Mouse (Mus musculus): Measurements from ENCODE around the gene Dhdds. TPM values are rescaled to one million over a fixed set of nuclear protein-coding genes. Genes with fewer than 3 reads are reported as not detected.

The Dhdds gene
- polyA plus RNA-seq, 1 experiment from 2014 or later = 31.4 TPM

Other genes with a start within 250 kb of the Dhdds start
- 16.5 and 20.4 TPM in 2 replicates for gene Arid1a, start 244.1 kb downstream of the Dhdds start, polyA plus RNA-seq (2015; fragmentation: Nextera tagmentation; extraction: Ambion mirVana)
- gene Rps6ka1, start 113.1 kb downstream of the Dhdds start, polyA plus RNA-seq (2015; fragmentation: Nextera tagmentation; extraction: Ambion mirVana) = 12.6 and 20.5 TPM in 2 replicates
- 1,322 and 1,413 TPM in 2 replicates for gene Hmgn2, start 32.3 kb downstream of the Dhdds start, polyA plus RNA-seq (2015; fragmentation: Nextera tagmentation; extraction: Ambion mirVana)
- gene Lin28a, start 17.9 kb upstream of the Dhdds start, polyA plus RNA-seq (2015; fragmentation: Nextera tagmentation; extraction: Ambion mirVana) = 0.14 and 0.19 TPM in 2 replicates
- not detected in 2 replicates for gene Zfp683, start 52.9 kb upstream of the Dhdds start, polyA plus RNA-seq (2015; fragmentation: Nextera tagmentation; extraction: Ambion mirVana)
- 0.30 and 0.61 TPM in 2 replicates for gene Crybg2, start 59.9 kb upstream of the Dhdds start, polyA plus RNA-seq (2015; fragmentation: Nextera tagmentation; extraction: Ambion mirVana)
- 11.6 and 23.8 TPM in 2 replicates for gene Cd52, start 94.2 kb upstream of the Dhdds start, polyA plus RNA-seq (2015; fragmentation: Nextera tagmentation; extraction: Ambion mirVana)
- gene Ubxn11, start 101.7 kb upstream of the Dhdds start, polyA plus RNA-seq (2015; fragmentation: Nextera tagmentation; extraction: Ambion mirVana) = 1.8 and 3.9 TPM in 2 replicates
- gene Sh3bgrl3, start 127.9 kb upstream of the Dhdds start, polyA plus RNA-seq (2015; fragmentation: Nextera tagmentation; extraction: Ambion mirVana) = 174 and 239 TPM in 2 replicates
- 38.2 and 42.0 TPM in 2 replicates for gene Cep85, start 186.2 kb upstream of the Dhdds start, polyA plus RNA-seq (2015; fragmentation: Nextera tagmentation; extraction: Ambion mirVana)
- not detected in 2 replicates for gene Gm7534, start 202.1 kb upstream of the Dhdds start, polyA plus RNA-seq (2015; fragmentation: Nextera tagmentation; extraction: Ambion mirVana)
- 0.09 TPM in 1 of 2 replicates, not detected in the other for gene Catsper4, start 226.5 kb upstream of the Dhdds start, polyA plus RNA-seq (2015; fragmentation: Nextera tagmentation; extraction: Ambion mirVana)
- gene Cnksr1, start 237.5 kb upstream of the Dhdds start, polyA plus RNA-seq (2015; fragmentation: Nextera tagmentation; extraction: Ambion mirVana) = 1.2 and 2.4 TPM in 2 replicates
- gene E130218I03Rik, start 242.7 kb upstream of the Dhdds start, polyA plus RNA-seq (2015; fragmentation: Nextera tagmentation; extraction: Ambion mirVana) = 0.26 and 0.30 TPM in 2 replicates
- gene Zfp593, start 244.7 kb upstream of the Dhdds start, polyA plus RNA-seq (2015; fragmentation: Nextera tagmentation; extraction: Ambion mirVana) = 7.4 and 9.1 TPM in 2 replicates
- not detected in 2 replicates for gene Gm30191, start 246.0 kb upstream of the Dhdds start, polyA plus RNA-seq (2015; fragmentation: Nextera tagmentation; extraction: Ambion mirVana)